Comparison of ENCODE assay signal across 28 mouse cellular contexts in the genomic region with DNA sequence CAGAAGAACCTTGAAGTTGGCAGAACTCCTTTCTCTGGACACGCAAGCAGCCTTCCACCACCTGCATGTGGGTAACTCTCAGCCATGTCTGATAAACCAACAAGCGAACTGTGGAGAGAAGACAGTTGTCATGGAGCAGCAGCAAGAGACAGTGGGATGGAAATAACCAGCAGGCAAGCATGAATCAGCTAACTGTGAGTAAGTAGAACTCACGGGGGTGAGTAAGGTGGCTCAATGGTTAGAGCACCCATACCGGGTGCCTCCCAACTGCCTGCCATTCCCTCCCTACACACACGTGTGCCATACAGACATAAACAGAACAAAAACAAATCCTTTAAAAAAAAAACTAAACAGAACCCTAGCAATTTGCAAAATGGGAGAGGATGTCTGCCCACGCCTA.
A peak's percentile ranks its signal among the peaks of the same experiment; 100 is the strongest.
DNase-seq lines count a peak whose midpoint lies in the region.
"Had no signal": no experiment of that assay in that cellular context is flagged by ENCODE, and none has a peak within 500 bp of the region (broad histone marks: within the 10 kb centered on the region; RNA-seq: fewer than 3 reads in every experiment).

No protein-coding gene starts in this region.

- no peaks in the 10 kb centered on the region for H3K36me3 ChIP-seq in embryonic facial prominence, embryonic 10.5 days (replicated peaks)
- H3K36me3 ChIP-seq: forebrain, embryonic 15.5 days; heart, embryonic 10.5 days; hindbrain, embryonic 13.5 days; limb, embryonic 15.5 days; liver, embryonic 13.5 days; midbrain, embryonic 12.5 days; neural tube, embryonic 13.5 days had no signal

- peaks cover 30% of the 10 kb centered on the region for H3K4me1 ChIP-seq in embryonic facial prominence, embryonic 10.5 days
- H3K4me1 ChIP-seq: forebrain, embryonic 15.5 days; liver, embryonic 13.5 days; midbrain, embryonic 12.5 days had no signal

- intact Hi-C loops in left cerebral cortex, postnatal 4 days (cut with DNase I): no loop called here
- intact Hi-C loops in left cerebral cortex, postnatal 25 days (cut with DNase I): loop anchor here (2.0 kb wide), 1 partner anchor 73 kb away; no protein-coding TSS in a partner anchor
- intact Hi-C loops in heart, postnatal 10 days (cut with DNase I): no loop called here

- peaks cover 3% of the 10 kb centered on the region; the same call in 1 of the 2 replicates for H3K9me3 ChIP-seq in embryonic facial prominence, embryonic 10.5 days
- H3K9me3 ChIP-seq: forebrain, embryonic 15.5 days; heart, embryonic 10.5 days; hindbrain, embryonic 13.5 days; neural tube, embryonic 13.5 days had no signal

- DNase-seq in left cerebral cortex, adult 18-20 months (ENCODE audit: low spot score in 2 of 2): peak; percentile 25 to 40
- no peak for DNase-seq in left cerebral cortex, postnatal 4 days
- peak; percentile 64 for DNase-seq in brain, adult 2 months (ENCODE audit: low read depth, low spot score)
- no peak for DNase-seq in embryonic facial prominence, embryonic 10.5 days (ENCODE audit: low spot score)
- peak; percentile 24 to 70 for DNase-seq in left cerebral cortex, postnatal 25 days (ENCODE audit: low spot score in 2 of 2)
- no peak for DNase-seq in urinary bladder, postnatal 25 days (ENCODE audit: low spot score)
- DNase-seq in embryo, embryonic 10 days (ENCODE audit: low spot score): no peak
- no peak for DNase-seq in heart, postnatal 10 days
- DNase-seq: adrenal gland, postnatal 36 days; B cell, adult 2 months; cerebellum, adult 2 months; cerebellum, postnatal 14 days; gastrocnemius, postnatal 14 days; heart, adult 11 months; heart, postnatal 4 days; kidney, adult 9 months; kidney, postnatal 14 days; liver, embryonic 13.5 days; lung, adult 18-20 months; lung, postnatal 4 days had no signal

- WGBS in embryonic facial prominence, embryonic 10.5 days: 90% methylated on average over 6 of the region's 6 CpGs

- no peak overlapping the region for H3K4me3 ChIP-seq in embryonic facial prominence, embryonic 10.5 days
- H3K4me3 ChIP-seq: forebrain, embryonic 15.5 days; heart, embryonic 10.5 days; hindbrain, embryonic 13.5 days; limb, embryonic 15.5 days; liver, embryonic 13.5 days; megakaryocyte, embryonic 14.5 days; midbrain, embryonic 12.5 days; myocyte; neural tube, embryonic 13.5 days had no signal

- H3K27ac ChIP-seq in embryonic facial prominence, embryonic 10.5 days (replicated peaks): 0 out of 2 replicates have a peak overlapping the region, but pooled peaks have one; percentile 64
- H3K27ac ChIP-seq: forebrain, embryonic 15.5 days; heart, embryonic 10.5 days; hindbrain, embryonic 13.5 days; limb, embryonic 15.5 days; liver, embryonic 13.5 days; midbrain, embryonic 12.5 days; neural tube, embryonic 13.5 days had no signal

- peaks cover 12% of the 10 kb centered on the region; the same call in 1 of the 2 replicates for H3K27me3 ChIP-seq in embryonic facial prominence, embryonic 10.5 days (replicated peaks; ENCODE audit: low read depth, poor library complexity, severe bottlenecking)
- H3K27me3 ChIP-seq: forebrain, embryonic 15.5 days; limb, embryonic 15.5 days; liver, embryonic 13.5 days had no signal

Comparison
In these comparisons a context has a peak if more than half of its experiments do, and no peak if none do; other contexts are left out.
1. DNase-seq: peak in left cerebral cortex, adult 18-20 months (2 of 2), brain, adult 2 months (single experiment) and left cerebral cortex, postnatal 25 days (2 of 2); none in left cerebral cortex, postnatal 4 days (single experiment), embryonic facial prominence, embryonic 10.5 days (single experiment), urinary bladder, postnatal 25 days (single experiment), embryo, embryonic 10 days (single experiment) and heart, postnatal 10 days (0 of 2).